Mouse (Mus musculus) cortical plate, adult 2 months (tissue): ENCODE results near the gene Pgd.

ENCODE experiments used
- CTCF ChIP-seq: fragments of 200-500 bp; IDR thresholded peaks from 2 replicates; pipeline ENCODE4 v1.5.1; 2011; ENCODE audit warnings: mild to moderate bottlenecking, control low read depth, low read length; ENCODE audit not compliant: insufficient read depth; ENCODE audit errors: extremely low read depth
- POLR2A ChIP-seq: fragments of 200-500 bp; IDR thresholded peaks from 2 replicates; pipeline ENCODE4 v1.6.1; 2011; ENCODE audit warnings: mild to moderate bottlenecking, low read length, control low read depth; ENCODE audit not compliant: insufficient read depth; ENCODE audit errors: extremely low read depth

- TF ChIP-seq CTCF (no peak), POLR2A (no peak)
These were observed 35.4 kb downstream of the Pgd start for GRCm38 (mm10) chr4:149131021-149131752.
